Mouse (Mus musculus): ENCODE measurements at regions not wholly inside any gene's neighbourhood (a gene's known extent, or its start where the extent isn't known, plus 50 kb on each side); places are given as distances from the start of the nearest gene placed in this dataset.

GRCm38 (mm10) chr2:118042380-118043055, 69.2 kb upstream of the Thbs1 start:
- DNase-seq, result no peak

- no peak for DNase-seq
Observed at GRCm38 (mm10) chr2:118044666-118045065, 67.0 kb upstream of the Thbs1 start.

- no peak for DNase-seq
Observed at GRCm38 (mm10) chr2:118050326-118050725, 61.4 kb upstream of the Thbs1 start.

- no peak for DNase-seq
Observed at GRCm38 (mm10) chr2:118051610-118052009, 60.1 kb upstream of the Thbs1 start.

GRCm38 (mm10) chr2:118053512-118053911, 58.2 kb upstream of the Thbs1 start:
- DNase-seq, result no peak

GRCm38 (mm10) chr2:118058654-118059395, 52.9 kb upstream of the Thbs1 start:
- no peak for DNase-seq

- DNase-seq, result no peak
Observed at GRCm38 (mm10) chr2:118061291-118061690, 50.4 kb upstream of the Thbs1 start.

All from kidney, postnatal 4 days (tissue).